Mouse (Mus musculus) heart, postnatal 0 days (tissue): ENCODE measurements around the gene Tbc1d16.

Experiments used
- CTCF ChIP-seq: IDR thresholded peaks from 2 replicates; pipeline ENCODE4 v1.5.1; 2016; ENCODE audit warnings: antibody characterized with exemption, control low read depth, low read depth
- EP300 ChIP-seq: IDR thresholded peaks from 2 replicates; pipeline ENCODE4 v1.6.1; 2016; ENCODE audit warnings: antibody characterized with exemption, low read depth

DNA sequence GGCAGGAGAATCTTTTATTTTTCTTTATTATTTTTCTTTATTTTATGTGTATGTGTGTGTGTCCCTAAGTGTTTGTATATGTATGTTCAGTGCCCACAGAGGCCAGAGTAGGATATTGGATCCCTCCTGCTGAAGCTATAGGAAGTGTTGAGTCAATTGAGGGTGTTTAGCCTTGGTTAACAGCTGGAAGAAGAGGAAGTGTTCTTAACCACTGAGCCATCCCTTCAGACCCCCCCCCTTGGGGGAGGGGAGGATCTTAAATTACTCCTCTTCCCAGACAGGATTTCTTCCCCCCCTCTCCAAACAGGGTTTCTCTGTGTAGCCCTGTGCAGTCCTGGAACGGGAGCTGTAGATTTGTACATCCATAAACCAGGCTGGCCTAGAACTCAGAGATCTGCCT, 135.0 kb downstream of the Tbc1d16 start:
- TF ChIP-seq CTCF: no peak
- no peak for TF ChIP-seq EP300
